Mouse (Mus musculus) liver, embryonic 13.5 days (tissue): ENCODE measurements around the gene Ppa2. TPM values are rescaled to one million over a fixed set of nuclear protein-coding genes. Genes with fewer than 3 reads are reported as not detected.

ENCODE experiments used
- ATAC-seq: fragments of 200-750 bp; cut with Nextera tagmentation; 2 replicates; pipeline ENCODE4 v1.8.0; 2017; ENCODE audit warnings: low read depth, mild to moderate bottlenecking, moderate number of reproducible peaks, moderate library complexity
- DNase-seq: peaks from one replicate; pipeline ENCODE4 v3.0.0; 2022
- H3K27ac ChIP-seq: fragments of 300-500 bp; sonication (generic); 2 replicates; pipeline ENCODE4 v1.5.1; 2015; ENCODE audit warnings: moderate library complexity, mild to moderate bottlenecking, inconsistent platforms
- H3K27me3 ChIP-seq: fragments of 300-500 bp; sonication (generic); 2 replicates; pipeline ENCODE4 v1.6.1; 2015; ENCODE audit warnings: mild to moderate bottlenecking, inconsistent platforms
- H3K36me3 ChIP-seq: fragments of 300-500 bp; sonication (generic); 2 replicates; pipeline ENCODE4 v1.6.1; 2015; ENCODE audit warnings: mild to moderate bottlenecking, inconsistent platforms
- H3K4me1 ChIP-seq: fragments of 300-500 bp; sonication (generic); replicated peaks from 2 replicates; pipeline ENCODE4 v1.6.1; 2015; ENCODE audit warnings: inconsistent platforms
- H3K4me2 ChIP-seq: fragments of 300-500 bp; sonication (generic); 2 replicates; pipeline ENCODE4 v1.6.1; 2015; ENCODE audit warnings: inconsistent platforms, mild to moderate bottlenecking, moderate library complexity
- H3K4me3 ChIP-seq: fragments of 300-500 bp; sonication (generic); replicated peaks from 2 replicates; pipeline ENCODE4 v1.5.1; 2015; ENCODE audit warnings: mild to moderate bottlenecking, inconsistent platforms
- H3K9ac ChIP-seq: fragments of 300-500 bp; sonication (generic); 2 replicates; pipeline ENCODE4 v1.6.1; 2015; ENCODE audit warnings: mild to moderate bottlenecking, inconsistent platforms
- H3K9me3 ChIP-seq: fragments of 300-500 bp; sonication (generic); replicated peaks from 2 replicates; pipeline ENCODE4 v1.6.1; 2016; ENCODE audit warnings: inconsistent platforms
- WGBS: fragments of 180-500 bp; shearing (Covaris S2); methylation state at CpG from one replicate; pipeline ENCODE4 v1.1.7; 2015; ENCODE audit not compliant: insufficient replicate concordance; 5-methylcytosine and 5-hydroxymethylcytosine counted together
- polyA plus RNA-seq: library from polyadenylated mRNA; unstranded; fragments of >200 nt; fragmentation: Nextera tagmentation; extraction: Ambion mirVana; gene quantifications from 2 replicates; pipeline ENCODE4 v1.2.1, GENCODE M21; 2015

Gene Ppa2
- polyA plus RNA-seq, 1 experiment from 2014 or later = 61.7 TPM

DNA sequence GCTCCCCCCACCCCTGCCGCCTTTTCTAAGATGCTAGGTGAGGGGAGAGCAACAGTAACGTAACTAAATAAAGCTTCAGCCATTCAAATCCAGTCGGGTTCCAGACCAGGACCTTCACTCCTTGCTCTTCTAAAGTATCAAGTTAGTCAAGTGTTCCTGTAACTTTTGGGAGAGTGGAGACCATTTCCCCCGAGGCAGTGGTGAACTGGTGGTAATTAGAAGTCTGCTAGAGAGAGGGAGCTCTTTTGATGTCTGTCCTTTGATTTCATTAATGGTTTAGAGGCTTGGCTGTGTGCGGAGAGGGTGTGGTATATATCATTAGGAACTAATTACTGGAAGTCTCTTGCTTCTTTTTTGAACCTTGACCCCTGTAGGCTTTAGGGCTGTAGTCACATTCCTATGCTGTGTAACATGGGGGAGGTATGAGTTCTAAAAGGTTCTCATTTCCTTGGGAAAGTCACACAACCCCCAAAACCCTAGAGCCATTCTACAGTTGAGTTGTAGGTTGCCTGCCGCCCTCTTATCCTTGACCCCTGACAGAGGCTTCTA is 47.6 kb downstream of the Ppa2 start:
- no peak overlapping the region for H3K27ac ChIP-seq
- no peaks in the 10 kb centered on the region for H3K36me3 ChIP-seq
- H3K4me1 ChIP-seq = no peaks in the 10 kb centered on the region
- no peak overlapping the region for H3K4me2 ChIP-seq
- WGBS = 68% methylated on average over 6 of the region's 6 CpGs
- H3K27me3 ChIP-seq = no peaks in the 10 kb centered on the region
- ATAC-seq (no peak), DNase-seq (no peak)
- no peak overlapping the region for H3K4me3 ChIP-seq
- H3K9ac ChIP-seq = no peak overlapping the region
- H3K9me3 ChIP-seq = no peaks in the 10 kb centered on the region

DNA sequence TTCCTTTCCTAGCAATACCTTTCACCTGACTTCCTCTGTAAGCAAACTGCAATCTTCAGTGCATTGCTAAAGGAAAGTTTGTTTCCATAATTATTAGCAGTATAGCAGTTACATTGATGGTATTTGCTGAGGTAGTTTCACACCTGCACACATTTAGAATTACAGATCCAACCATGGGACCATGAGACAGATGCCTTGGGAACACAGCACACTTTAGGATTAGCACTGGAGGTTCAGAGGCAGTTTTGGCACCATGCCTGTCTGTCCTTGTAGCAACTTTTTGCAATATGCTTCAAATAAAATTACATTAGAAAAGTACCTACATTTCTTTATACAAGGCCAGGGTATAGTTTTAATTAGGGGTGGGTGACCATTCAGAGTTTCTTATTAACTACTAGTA is 48.1 kb downstream of the Ppa2 start:
- no peaks in the 10 kb centered on the region for H3K9me3 ChIP-seq
- no peak overlapping the region for H3K27ac ChIP-seq
- no peaks in the 10 kb centered on the region for H3K27me3 ChIP-seq
- no peak for DNase-seq
- no peak overlapping the region for H3K4me2 ChIP-seq
- no peaks in the 10 kb centered on the region for H3K4me1 ChIP-seq
- no peak for ATAC-seq
- H3K36me3 ChIP-seq = no peaks in the 10 kb centered on the region
- no peak overlapping the region for H3K4me3 ChIP-seq
- no peak overlapping the region for H3K9ac ChIP-seq

DNA sequence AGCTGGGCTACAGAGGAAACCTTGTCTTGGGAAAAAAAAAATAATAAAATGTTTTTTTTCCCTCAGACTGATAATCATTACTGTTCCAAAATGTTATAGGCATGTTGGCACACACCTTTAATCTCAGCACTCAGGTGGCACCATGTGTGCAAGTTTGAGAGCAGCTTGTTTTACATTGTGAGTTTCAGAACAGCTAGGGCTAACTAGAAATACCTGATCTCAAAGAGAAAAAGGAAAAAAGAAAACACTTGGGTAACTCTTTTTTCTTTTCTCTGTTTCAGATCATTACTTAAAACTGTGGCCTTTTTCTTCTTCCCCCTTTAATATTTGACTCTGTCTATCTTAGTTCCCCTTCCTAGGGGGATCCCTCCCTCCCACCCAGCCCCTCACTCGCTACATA is 51.5 kb downstream of the Ppa2 start:
- 54% methylated on average over 1 of the region's 1 CpGs for WGBS
- no peak for ATAC-seq

DNA sequence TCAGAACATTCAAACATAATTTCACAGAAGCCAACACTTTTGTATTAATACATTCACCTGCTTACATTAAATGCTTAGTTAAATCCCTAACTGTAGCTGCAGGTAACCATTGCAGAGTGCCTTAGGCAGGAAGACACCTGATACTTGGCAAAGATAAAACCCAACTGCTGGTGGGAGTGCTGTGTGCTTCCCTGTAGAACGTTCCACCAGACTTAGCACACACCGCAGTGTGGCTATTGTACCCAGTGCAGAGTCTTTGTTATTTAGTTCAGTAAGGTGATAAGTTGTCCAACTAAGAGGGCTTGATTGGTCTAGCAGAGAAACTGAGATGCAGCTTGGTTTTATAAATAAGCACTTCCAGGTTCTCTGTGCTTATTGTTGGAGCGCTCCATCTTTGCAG is 54.2 kb downstream of the Ppa2 start:
- DNase-seq = no peak
- WGBS = 75% methylated on average over 3 of the region's 3 CpGs
- ATAC-seq = no peak
- Histone ChIP-seq H3K9me3 (no peaks in the 10 kb centered on the region), H3K27ac (no peak overlapping the region), H3K36me3 (no peaks in the 10 kb centered on the region), H3K27me3 (no peaks in the 10 kb centered on the region), H3K4me1 (no peaks in the 10 kb centered on the region), H3K9ac (no peak overlapping the region), H3K4me2 (no peak overlapping the region), H3K4me3 (no peak overlapping the region)

More for the DNA sequence above, 51.5 kb downstream of the Ppa2 start:
- H3K4me1 ChIP-seq = no peaks in the 10 kb centered on the region
- H3K4me2 ChIP-seq = no peak overlapping the region
- H3K9ac ChIP-seq = no peak overlapping the region
- no peaks in the 10 kb centered on the region for H3K36me3 ChIP-seq
- H3K27me3 ChIP-seq = no peaks in the 10 kb centered on the region
- H3K4me3 ChIP-seq = no peak overlapping the region
- DNase-seq = no peak
- H3K27ac ChIP-seq = no peak overlapping the region
- H3K9me3 ChIP-seq = no peaks in the 10 kb centered on the region

DNA sequence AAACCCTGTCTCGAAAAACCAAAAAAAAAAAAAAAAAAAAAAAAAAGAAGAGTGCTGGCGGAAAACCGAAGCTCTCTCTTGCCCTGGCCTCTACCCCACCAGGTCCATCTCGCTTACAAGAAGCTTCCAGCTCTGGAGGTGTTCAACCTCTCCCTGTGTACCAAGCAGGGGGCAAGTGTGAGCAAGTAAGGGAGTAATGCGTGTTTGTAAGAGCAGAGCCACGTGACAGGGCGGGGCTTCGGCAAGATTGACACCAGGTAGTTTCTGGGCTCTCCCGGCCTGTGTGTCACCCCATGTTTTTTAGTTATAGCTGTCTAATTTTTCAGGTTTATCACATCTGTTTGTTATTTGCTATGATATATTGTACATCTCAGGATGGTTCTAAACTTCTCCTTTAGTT is 56.2 kb downstream of the Ppa2 start:
- no peak overlapping the region for H3K4me3 ChIP-seq
- peaks cover 4% of the 10 kb centered on the region; the same call in 1 of the 2 replicates for H3K36me3 ChIP-seq
- H3K4me1 ChIP-seq = no peaks in the 10 kb centered on the region
- H3K4me2 ChIP-seq = no peak overlapping the region
- no peak for DNase-seq
- no peak for ATAC-seq
- WGBS = 79% methylated on average over 9 of the region's 9 CpGs
- no peaks in the 10 kb centered on the region for H3K27me3 ChIP-seq
- no peaks in the 10 kb centered on the region for H3K9me3 ChIP-seq
- H3K27ac ChIP-seq = no peak overlapping the region
- H3K9ac ChIP-seq = no peak overlapping the region

DNA sequence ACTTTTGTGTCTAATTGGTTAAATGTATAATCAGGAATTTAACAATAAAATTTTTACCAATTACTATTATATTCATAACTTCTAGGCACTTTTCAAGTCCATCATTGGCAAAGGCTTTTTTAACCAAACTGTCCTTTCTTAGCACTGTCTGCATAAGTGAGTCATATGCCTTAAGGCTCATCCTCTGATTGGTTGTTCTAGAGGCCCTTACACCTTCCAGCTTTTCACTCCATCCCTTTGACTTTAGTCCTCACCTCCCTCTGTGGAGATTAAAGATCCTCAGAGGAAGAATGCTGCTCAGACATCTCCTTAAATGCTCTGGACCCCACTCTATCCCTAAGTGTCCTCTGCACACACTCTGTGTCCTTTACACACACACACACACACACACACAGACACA is 68.3 kb downstream of the Ppa2 start:
- Histone ChIP-seq H3K4me1 (no peaks in the 10 kb centered on the region), H3K36me3 (peaks cover 9% of the 10 kb centered on the region), H3K9ac (no peak overlapping the region), H3K27ac (no peak overlapping the region), H3K4me3 (no peak overlapping the region), H3K9me3 (no peaks in the 10 kb centered on the region), H3K4me2 (no peak overlapping the region), H3K27me3 (no peaks in the 10 kb centered on the region)
- DNase-seq = no peak
- no peak for ATAC-seq

DNA sequence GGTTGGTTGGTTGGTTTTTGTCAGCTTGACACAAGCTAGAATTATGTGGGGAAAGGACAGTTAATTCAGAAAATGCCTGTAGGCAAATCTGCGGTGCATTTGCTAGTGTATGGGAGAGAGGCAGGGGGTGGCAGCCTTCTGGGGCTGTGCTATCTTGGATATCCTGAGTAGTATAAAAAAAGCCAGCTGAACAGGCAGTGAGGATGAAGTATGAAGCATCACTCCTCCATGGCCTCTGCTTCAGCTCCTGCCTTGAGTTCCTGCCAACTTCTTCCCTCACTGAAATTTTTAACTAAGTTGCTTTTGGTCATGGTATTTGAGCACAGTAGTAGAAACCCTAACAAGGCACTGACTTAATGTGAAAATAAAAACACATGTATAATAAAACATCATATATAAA is 70.1 kb downstream of the Ppa2 start:
- WGBS = 78% methylated on average over 1 of the region's 1 CpGs
- peaks cover 9% of the 10 kb centered on the region for H3K36me3 ChIP-seq
- no peak for DNase-seq
- H3K9ac ChIP-seq = no peak overlapping the region
- H3K4me2 ChIP-seq = no peak overlapping the region
- no peaks in the 10 kb centered on the region for H3K27me3 ChIP-seq
- H3K27ac ChIP-seq = no peak overlapping the region
- no peaks in the 10 kb centered on the region for H3K9me3 ChIP-seq
- no peaks in the 10 kb centered on the region for H3K4me1 ChIP-seq
- H3K4me3 ChIP-seq = no peak overlapping the region
- ATAC-seq = no peak

DNA sequence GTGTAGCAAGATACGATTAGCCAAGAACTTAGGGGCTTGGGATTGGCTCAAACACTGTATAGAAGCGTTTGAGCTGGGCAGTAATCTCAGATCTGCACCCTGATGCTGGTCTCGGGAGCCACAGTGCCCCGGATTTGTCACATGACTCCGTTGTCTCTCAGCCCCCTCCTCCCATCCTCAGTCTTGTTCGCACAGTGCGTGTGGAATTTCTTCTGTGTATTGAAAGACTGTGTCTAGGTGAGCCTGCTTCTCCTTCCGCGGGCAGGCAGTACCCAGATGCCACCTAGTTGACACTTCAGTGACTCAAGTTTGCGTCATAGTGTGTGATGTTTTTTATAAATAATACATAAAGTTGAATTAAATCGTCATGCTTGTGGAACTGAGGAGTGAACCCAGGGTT is 71.6 kb downstream of the Ppa2 start:
- Histone ChIP-seq H3K27me3 (no peaks in the 10 kb centered on the region), H3K27ac (no peak overlapping the region), H3K36me3 (peaks cover 9% of the 10 kb centered on the region), H3K4me3 (no peak overlapping the region), H3K9ac (no peak overlapping the region), H3K4me2 (no peak overlapping the region), H3K4me1 (no peaks in the 10 kb centered on the region), H3K9me3 (no peaks in the 10 kb centered on the region)
- DNase-seq = no peak
- no peak for ATAC-seq
- 77% methylated on average over 11 of the region's 11 CpGs for WGBS

DNA sequence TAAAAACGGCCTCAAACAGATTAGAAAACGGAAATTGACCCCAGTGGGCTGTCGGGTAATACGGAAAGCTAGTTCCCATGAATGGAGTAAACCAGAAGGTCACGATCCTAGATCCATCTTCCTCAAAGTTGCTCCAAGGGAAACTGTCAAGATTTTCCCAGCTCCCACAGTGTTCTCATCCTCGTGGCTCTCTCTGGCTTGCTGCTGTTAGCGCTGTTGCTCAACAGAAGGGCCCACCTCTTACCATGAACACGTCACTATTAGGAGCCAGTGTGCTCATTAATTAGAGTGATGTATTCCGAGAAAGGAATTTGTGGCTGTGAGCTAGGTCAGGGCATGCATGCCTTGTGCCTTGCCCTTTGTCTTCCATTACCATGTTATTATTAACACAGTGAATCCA is 72.2 kb downstream of the Ppa2 start:
- WGBS = 67% methylated on average over 9 of the region's 9 CpGs
- H3K4me3 ChIP-seq = no peak overlapping the region

DNA sequence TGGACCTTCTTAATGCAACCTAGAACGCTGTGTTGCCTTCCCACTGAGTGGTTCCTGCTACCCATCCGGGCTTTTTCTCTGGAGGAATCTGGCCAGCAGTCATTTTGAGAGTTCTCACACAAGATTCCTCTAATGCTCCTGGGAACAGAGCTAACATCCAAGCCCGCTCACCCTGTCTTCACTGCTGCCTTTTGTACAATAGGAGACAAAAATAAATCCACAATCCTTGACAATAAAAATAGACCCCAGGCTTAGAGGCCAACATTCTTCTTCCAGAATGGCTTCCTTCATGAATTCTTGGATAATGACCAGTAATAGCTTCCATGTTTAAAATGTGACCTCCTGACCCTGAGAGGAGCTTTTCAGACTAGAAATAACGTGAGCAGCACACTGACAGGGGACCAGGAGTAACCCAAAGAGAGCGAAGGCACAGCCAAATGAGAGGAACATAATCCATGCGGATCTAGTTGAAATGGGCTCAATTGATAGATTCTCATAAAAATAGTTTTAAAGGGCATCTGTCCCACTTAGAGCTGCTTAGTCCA is 74.3 kb downstream of the Ppa2 start:
- ATAC-seq (no peak), DNase-seq (no peak)
- Histone ChIP-seq H3K9ac (no peak overlapping the region), H3K4me3 (no peak overlapping the region), H3K4me1 (no peaks in the 10 kb centered on the region), H3K4me2 (no peak overlapping the region), H3K36me3 (no peaks in the 10 kb centered on the region), H3K9me3 (no peaks in the 10 kb centered on the region), H3K27ac (no peak overlapping the region), H3K27me3 (no peaks in the 10 kb centered on the region)
- WGBS = 65% methylated on average over 6 of the region's 6 CpGs

More for the DNA sequence above, 72.2 kb downstream of the Ppa2 start:
- H3K27me3 ChIP-seq = no peaks in the 10 kb centered on the region
- H3K9me3 ChIP-seq = no peaks in the 10 kb centered on the region
- no peak overlapping the region for H3K9ac ChIP-seq
- no peak overlapping the region for H3K4me2 ChIP-seq
- no peaks in the 10 kb centered on the region for H3K4me1 ChIP-seq
- peaks cover 9% of the 10 kb centered on the region for H3K36me3 ChIP-seq
- no peak overlapping the region for H3K27ac ChIP-seq
- DNase-seq = no peak
- no peak for ATAC-seq

DNA sequence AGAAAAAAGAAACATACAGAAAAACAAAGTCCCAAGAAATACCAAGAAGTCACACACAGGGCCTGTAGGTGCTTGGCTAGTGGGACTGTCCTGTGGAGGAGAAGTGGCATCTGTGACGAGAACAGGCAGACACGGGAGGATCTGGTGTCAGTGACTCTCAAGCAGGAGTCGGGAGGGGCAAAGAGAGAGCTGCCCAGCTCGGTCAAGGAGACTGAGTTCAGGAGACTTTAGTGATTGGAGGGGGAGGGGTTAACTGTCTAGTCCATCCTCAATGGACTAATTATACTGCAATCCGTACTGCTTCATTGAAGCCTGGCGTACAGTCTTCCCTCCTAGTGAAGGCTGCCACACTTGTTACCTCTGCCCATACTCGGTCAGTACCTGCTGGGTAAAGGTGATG is 77.4 kb downstream of the Ppa2 start:
- H3K4me3 ChIP-seq = no peak overlapping the region
- no peaks in the 10 kb centered on the region for H3K9me3 ChIP-seq
- DNase-seq (no peak), ATAC-seq (no peak)
- H3K36me3 ChIP-seq = no peaks in the 10 kb centered on the region
- H3K4me2 ChIP-seq = no peak overlapping the region
- H3K27me3 ChIP-seq = no peaks in the 10 kb centered on the region
- WGBS = 73% methylated on average over 7 of the region's 7 CpGs
- H3K27ac ChIP-seq = no peak overlapping the region
- H3K4me1 ChIP-seq = no peaks in the 10 kb centered on the region
- no peak overlapping the region for H3K9ac ChIP-seq

DNA sequence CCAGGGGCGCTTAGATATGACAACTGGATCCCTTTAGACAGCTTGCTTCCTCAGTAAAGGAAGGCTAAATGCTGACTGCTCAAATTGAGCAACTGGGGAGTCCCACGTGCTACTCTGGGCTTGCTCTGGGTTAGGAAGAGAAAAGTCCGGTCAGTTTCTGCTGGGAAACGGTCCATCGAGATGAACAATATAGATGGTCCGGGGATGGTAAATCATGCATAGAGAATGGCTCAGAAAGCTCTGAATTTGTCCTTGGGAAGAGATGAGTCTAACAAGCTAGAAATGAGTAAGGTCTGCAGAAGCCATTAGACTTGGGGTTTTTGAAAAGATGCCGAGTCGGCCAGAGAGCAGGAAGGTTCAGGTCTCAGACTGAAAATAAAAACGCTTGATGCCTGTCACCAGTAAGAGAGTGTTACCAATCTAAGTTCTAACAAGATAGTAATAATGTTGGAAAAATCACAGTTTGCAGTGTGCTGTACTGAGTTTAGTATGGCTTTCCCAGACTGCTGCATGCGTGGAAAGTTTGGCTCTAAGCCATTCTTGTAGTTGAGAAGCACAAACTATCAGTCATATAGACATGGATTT is 80.0 kb downstream of the Ppa2 start:
- Histone ChIP-seq H3K4me2 (no peak overlapping the region), H3K4me1 (no peaks in the 10 kb centered on the region), H3K9me3 (no peaks in the 10 kb centered on the region), H3K4me3 (no peak overlapping the region), H3K27me3 (no peaks in the 10 kb centered on the region), H3K9ac (no peak overlapping the region), H3K36me3 (no peaks in the 10 kb centered on the region), H3K27ac (no peak overlapping the region)
- DNase-seq = no peak
- no peak for ATAC-seq
- 79% methylated on average over 10 of the region's 10 CpGs for WGBS
